Mouse (Mus musculus) E14TG2a.4 (cell line): ENCODE results near the gene Cacna1g.

Source experiments
- CTCF ChIP-seq: conservative IDR thresholded peaks from 2 replicates; pipeline ENCODE4 v1.5.1; 2014; ENCODE audit warnings: low read length
- NANOG ChIP-seq: IDR thresholded peaks from 2 replicates; pipeline ENCODE4 v1.6.1; 2014; ENCODE audit warnings: borderline replicate concordance, low read length, mixed read lengths
- POU5F1 ChIP-seq: IDR thresholded peaks from 2 replicates; pipeline ENCODE4 v1.6.1; 2014; ENCODE audit warnings: low read length, borderline replicate concordance

DNA sequence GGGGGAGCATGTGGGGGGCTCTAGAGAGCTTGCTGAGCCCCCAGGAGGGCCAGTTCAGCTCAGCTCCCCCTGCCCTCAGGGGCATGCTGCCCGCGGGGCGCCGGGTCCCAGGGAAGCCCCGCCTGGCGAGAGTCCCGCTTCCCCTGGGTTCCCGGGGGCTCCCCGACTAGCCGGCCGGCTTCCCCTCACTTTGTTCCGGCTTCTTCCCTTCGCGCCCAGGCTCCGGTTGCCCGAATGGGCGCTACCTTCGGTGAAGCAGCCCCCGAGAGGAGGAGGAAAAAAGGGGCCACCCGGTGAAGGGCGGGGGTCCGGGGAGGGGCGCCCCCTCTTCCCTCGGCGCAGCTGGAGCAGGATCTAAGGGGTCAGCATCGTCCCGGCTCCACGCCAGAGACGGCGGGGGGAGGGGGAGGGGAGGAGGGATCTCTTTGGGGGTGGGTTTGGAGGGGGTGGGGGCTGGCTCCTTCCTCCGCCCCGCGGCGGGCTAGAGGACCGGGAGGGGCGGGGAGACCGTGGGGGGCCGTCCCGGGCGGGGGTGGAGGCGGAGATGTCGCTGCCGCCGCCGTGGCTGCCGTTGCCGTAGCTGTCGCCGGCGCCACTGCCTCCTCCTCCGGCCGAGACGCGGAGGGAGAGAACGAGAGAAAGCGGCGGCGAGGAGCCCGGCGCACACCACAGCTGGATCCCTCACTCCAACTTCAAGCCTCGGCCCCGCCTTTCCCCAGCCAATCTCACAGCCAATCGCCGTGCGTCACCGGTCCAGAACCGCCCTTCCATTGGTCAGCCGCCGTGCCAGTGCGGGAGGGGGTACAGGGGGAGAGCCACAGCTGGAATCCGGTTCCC, at the start of gene Cacna1g:
- TF ChIP-seq CTCF (no peak), POU5F1 (no peak), NANOG (no peak)
